Mouse (Mus musculus) heart, embryonic 16.5 days (tissue): ENCODE measurements around the gene Agap1. TPM values are rescaled to one million over a fixed set of nuclear protein-coding genes. Genes with fewer than 3 reads are reported as not detected.

Experiments
- ATAC-seq: fragments of 200-750 bp; cut with Nextera tagmentation; replicated peaks from 2 replicates; pipeline ENCODE4 v1.8.0; 2017; ENCODE audit warnings: moderate number of reproducible peaks; ENCODE audit not compliant: insufficient read depth, low FRiP score; ENCODE audit errors: extremely low read depth
- H3K27ac ChIP-seq: fragments of 300-500 bp; sonication (generic); 2 replicates; pipeline ENCODE4 v1.5.1; 2014; ENCODE audit warnings: mild to moderate bottlenecking, low read length, control low read depth, moderate library complexity
- H3K27me3 ChIP-seq: fragments of 300-500 bp; sonication (generic); 2 replicates; pipeline ENCODE4 v1.6.1; 2014; ENCODE audit warnings: low read length, mixed read lengths; ENCODE audit not compliant: control insufficient read depth, insufficient read depth
- H3K36me3 ChIP-seq: fragments of 300-500 bp; sonication (generic); 2 replicates; pipeline ENCODE4 v1.6.1; 2014; ENCODE audit not compliant: control insufficient read depth, insufficient read depth
- H3K4me1 ChIP-seq: fragments of 300-500 bp; sonication (generic); 2 replicates; pipeline ENCODE4 v1.6.1; 2014; ENCODE audit warnings: low read length, mixed read lengths; ENCODE audit not compliant: control insufficient read depth, insufficient read depth
- H3K4me2 ChIP-seq: fragments of 300-500 bp; sonication (generic); 2 replicates; pipeline ENCODE4 v1.6.1; 2014; ENCODE audit warnings: low read depth, mild to moderate bottlenecking, control low read depth, low read length
- H3K4me3 ChIP-seq: fragments of 300-500 bp; sonication (generic); 2 replicates; pipeline ENCODE4 v1.5.1; 2014; ENCODE audit warnings: mild to moderate bottlenecking, control low read depth, low read length
- H3K9ac ChIP-seq: fragments of 300-500 bp; sonication (generic); 2 replicates; pipeline ENCODE4 v1.6.1; 2014; ENCODE audit warnings: low read length, control low read depth
- H3K9me3 ChIP-seq: fragments of 300-500 bp; sonication (generic); replicated peaks from 2 replicates; pipeline ENCODE4 v1.6.1; 2016; ENCODE audit warnings: low read length; ENCODE audit not compliant: control insufficient read depth
- WGBS: fragments of 180-500 bp; shearing (Covaris S2); extraction: QIAGEN DNeasy Blood & Tissue Kit; methylation state at CpG from one replicate; pipeline ENCODE4 v1.1.7; 2014; 5-methylcytosine and 5-hydroxymethylcytosine counted together
- polyA plus RNA-seq: library from polyadenylated mRNA; unstranded; fragments of >200 nt; fragmentation: Nextera tagmentation; extraction: Ambion mirVana; gene quantifications from 2 replicates; pipeline ENCODE4 v1.2.1, GENCODE M21; 2015

Gene Agap1
- polyA plus RNA-seq, 1 experiment from 2014 or later, result 6.2 TPM

DNA sequence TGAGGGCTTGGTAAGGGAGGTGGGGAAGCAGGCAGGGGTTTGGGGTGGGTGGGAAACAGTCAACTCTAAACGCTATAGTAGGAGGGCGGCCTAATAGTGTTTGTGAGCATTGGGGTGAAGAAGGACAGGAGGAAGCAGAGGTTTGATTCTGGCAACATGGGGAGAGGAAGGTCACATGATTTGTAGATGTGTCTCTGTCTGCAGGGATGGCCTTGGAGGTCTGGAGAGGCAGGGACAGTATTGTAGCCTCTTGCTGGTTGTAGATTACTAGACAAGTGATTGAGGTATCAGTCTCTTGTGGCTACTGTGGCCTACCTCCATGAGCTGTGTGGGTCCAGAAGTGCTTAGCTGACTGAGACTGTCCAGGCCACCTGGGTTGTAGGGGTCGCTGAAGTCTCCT, 13.5 kb downstream of the Agap1 start:
- Histone ChIP-seq H3K36me3 (no peaks in the 10 kb centered on the region), H3K9me3 (no peaks in the 10 kb centered on the region), H3K4me3 (no peak overlapping the region), H3K4me2 (no peak overlapping the region), H3K27me3 (no peaks in the 10 kb centered on the region), H3K9ac (no peak overlapping the region), H3K27ac (no peak overlapping the region; the same call in 1 of the 2 replicates), H3K4me1 (peaks cover 45% of the 10 kb centered on the region)
- 60% methylated on average over 3 of the region's 3 CpGs for WGBS
- no peak for ATAC-seq

DNA sequence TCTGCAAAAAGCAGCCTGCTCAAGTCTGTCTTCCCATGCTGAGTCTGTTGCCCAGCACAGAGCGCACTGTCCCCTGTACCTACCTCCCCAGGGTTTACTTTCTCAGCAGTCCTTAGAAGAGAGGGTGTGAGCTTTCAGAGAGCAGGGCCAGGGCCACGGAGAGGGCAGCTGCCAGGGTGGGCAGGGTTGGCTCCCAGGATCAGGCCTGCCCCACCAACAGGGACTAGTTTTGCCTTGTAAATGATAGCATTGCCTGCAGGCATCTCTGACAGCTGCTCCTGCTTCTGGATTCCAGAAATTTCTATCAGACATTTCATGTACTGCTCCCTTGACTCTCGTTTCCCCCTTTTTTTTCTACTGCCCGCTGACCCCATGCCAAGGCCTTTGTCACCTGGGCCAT, 16.8 kb downstream of the Agap1 start:
- no peak overlapping the region for H3K4me3 ChIP-seq
- H3K27ac ChIP-seq, result no peak overlapping the region
- 66% methylated on average over 4 of the region's 4 CpGs for WGBS
- H3K36me3 ChIP-seq, result no peaks in the 10 kb centered on the region
- no peaks in the 10 kb centered on the region for H3K27me3 ChIP-seq
- no peaks in the 10 kb centered on the region for H3K9me3 ChIP-seq
- H3K4me1 ChIP-seq, result peaks cover 29% of the 10 kb centered on the region
- H3K9ac ChIP-seq, result no peak overlapping the region
- H3K4me2 ChIP-seq, result no peak overlapping the region
- no peak for ATAC-seq

DNA sequence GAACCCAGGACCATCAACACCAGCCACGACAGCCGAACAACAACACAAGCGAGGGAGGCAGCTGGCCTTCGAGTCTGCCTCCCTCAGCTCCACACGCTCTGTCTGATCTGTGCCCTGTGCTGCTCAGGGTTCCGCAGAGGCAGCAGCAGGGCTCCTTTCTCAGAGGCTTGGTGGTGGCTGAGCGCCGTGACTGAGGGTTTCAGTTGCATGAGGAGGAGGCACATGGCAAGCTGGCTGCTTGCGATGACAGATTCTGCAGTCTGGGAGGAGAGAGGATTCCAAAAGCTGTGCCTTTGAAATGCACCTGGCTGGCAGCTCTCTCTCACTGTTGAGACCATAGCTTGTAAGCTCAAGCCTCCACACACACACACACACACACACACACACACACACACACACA, 17.3 kb downstream of the Agap1 start:
- no peak overlapping the region for H3K27ac ChIP-seq
- H3K4me1 ChIP-seq, result peaks cover 31% of the 10 kb centered on the region
- no peaks in the 10 kb centered on the region for H3K27me3 ChIP-seq
- no peak for ATAC-seq
- no peaks in the 10 kb centered on the region for H3K9me3 ChIP-seq
- H3K4me3 ChIP-seq, result no peak overlapping the region
- H3K9ac ChIP-seq, result no peak overlapping the region
- WGBS, result 71% methylated on average over 9 of the region's 9 CpGs
- no peaks in the 10 kb centered on the region for H3K36me3 ChIP-seq
- no peak overlapping the region for H3K4me2 ChIP-seq

DNA sequence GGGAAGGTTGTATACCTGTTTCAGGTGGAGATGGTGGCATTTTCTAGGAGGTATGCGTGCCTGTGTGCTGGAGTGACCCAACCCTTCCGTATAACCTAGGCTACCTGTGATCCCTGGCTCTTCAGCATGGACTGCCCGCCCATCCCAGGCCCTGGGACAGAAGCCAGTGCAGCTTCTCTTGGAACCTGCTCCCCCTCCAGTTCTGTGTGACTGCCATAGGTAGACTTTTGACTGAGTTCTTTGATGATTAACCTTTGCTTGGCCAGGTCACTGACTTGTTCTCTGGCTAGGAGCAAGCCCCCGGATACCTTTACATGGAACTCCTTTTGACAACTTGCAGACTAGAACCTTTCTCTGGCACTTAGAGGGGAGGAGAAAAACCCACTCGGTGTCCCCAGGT, 19.3 kb downstream of the Agap1 start:
- 76% methylated on average over 5 of the region's 5 CpGs for WGBS
- H3K36me3 ChIP-seq, result no peaks in the 10 kb centered on the region
- peaks cover 21% of the 10 kb centered on the region for H3K4me1 ChIP-seq
- no peak overlapping the region for H3K4me3 ChIP-seq
- H3K4me2 ChIP-seq, result no peak overlapping the region
- H3K27ac ChIP-seq, result no peak overlapping the region
- no peak overlapping the region for H3K9ac ChIP-seq
- H3K27me3 ChIP-seq, result no peaks in the 10 kb centered on the region
- no peaks in the 10 kb centered on the region for H3K9me3 ChIP-seq
- ATAC-seq, result no peak

DNA sequence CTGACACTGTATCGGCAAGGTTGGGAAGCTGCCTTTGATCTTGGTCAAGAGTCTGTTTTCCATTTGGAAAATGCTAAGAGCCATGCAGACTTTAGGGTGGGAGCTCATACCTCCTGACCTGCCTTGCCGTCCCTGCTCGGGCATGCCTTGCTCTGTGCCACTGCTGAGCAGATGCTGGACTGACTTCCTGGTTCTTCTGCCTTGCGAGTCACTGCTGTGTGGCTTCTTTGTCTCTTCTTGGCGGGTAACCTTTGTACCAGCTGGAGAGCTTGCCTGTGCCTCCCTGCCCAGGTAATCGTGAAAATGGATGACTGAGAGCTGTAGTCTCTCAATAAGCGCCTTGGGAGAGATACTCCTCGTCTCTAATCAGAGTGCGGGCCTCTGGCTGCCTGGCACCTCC, 20.2 kb downstream of the Agap1 start:
- no peak for ATAC-seq
- no peak overlapping the region for H3K9ac ChIP-seq
- H3K4me3 ChIP-seq, result no peak overlapping the region
- no peak overlapping the region for H3K27ac ChIP-seq
- H3K4me1 ChIP-seq, result peaks cover 26% of the 10 kb centered on the region
- no peak overlapping the region for H3K4me2 ChIP-seq
- WGBS, result 67% methylated on average over 9 of the region's 9 CpGs
- H3K27me3 ChIP-seq, result no peaks in the 10 kb centered on the region
- no peaks in the 10 kb centered on the region for H3K36me3 ChIP-seq
- no peaks in the 10 kb centered on the region for H3K9me3 ChIP-seq

DNA sequence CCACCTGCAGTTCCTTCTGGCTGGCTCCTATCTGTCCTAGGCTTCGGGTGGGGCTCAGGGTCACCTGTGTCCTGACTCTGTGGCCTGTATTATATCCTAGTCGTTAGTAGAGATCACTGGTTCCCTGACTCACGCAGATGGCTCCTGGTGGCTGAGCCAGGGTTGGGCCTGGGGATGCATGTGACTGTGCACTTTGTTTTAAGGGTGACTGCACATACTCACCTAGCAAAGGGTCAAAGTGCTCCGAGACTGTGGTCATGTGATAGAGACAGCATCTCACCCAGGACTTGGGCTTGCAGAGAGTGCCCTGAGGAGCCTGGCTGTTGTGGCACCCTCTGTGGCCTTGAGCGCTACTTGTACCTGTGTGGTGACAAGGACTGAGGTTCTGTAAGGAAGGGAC, 22.4 kb downstream of the Agap1 start:
- Histone ChIP-seq H3K4me3 (no peak overlapping the region), H3K9me3 (no peaks in the 10 kb centered on the region), H3K4me1 (peaks cover 18% of the 10 kb centered on the region), H3K27me3 (no peaks in the 10 kb centered on the region), H3K9ac (no peak overlapping the region), H3K36me3 (no peaks in the 10 kb centered on the region), H3K4me2 (no peak overlapping the region), H3K27ac (no peak overlapping the region)
- 83% methylated on average over 5 of the region's 5 CpGs for WGBS
- ATAC-seq, result no peak

DNA sequence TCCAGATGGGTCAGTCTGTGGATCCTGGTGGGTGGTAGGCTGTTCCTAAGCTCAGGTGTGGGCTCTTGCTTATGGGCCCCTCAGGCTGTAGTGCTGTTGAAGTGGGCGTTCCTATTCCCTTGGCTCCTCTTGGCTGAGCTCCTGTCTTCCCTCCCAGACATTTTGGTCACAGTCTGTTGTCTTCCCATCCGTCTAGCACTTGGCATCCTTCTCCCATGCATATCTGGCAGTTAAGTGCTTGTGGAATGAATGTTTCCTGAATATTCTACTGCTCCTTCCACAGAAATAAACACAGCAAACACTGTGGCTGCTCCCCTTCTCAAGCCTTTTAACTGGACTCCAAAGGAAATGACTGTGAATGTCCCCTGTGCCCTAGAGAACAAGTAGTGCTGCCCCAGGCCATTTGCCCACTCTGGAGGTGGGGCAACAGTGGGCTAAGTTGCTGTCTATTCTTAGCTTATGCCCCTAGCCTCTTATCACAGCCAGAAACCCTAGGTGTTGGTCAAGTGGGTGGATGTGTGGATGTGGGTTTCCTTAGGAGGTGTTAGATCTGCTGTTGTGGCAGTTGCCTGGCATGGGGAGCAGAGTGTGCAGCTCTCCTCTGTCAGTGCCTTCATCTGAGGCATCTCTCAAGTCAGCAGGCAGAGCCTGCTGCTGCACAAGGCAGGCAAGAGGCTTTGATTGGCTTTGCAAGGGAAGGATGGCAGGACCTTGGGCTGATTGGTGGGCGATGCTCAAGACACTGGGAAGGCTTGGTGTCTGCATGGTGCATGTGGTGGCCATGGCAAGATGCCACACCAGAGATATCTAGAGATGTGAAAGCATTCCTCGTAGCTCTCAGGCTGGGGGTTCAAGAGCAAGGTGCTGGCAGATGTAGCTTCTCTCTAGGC, 24.2 kb downstream of the Agap1 start:
- Histone ChIP-seq H3K4me2 (no peak overlapping the region), H3K4me1 (peaks cover 21% of the 10 kb centered on the region), H3K4me3 (no peak overlapping the region), H3K27me3 (no peaks in the 10 kb centered on the region), H3K9ac (no peak overlapping the region), H3K27ac (no peak overlapping the region), H3K36me3 (no peaks in the 10 kb centered on the region), H3K9me3 (no peaks in the 10 kb centered on the region)
- WGBS, result 60% methylated on average over 4 of the region's 4 CpGs
- ATAC-seq, result peak; percentile 12; the same call in 1 of the 2 replicates

DNA sequence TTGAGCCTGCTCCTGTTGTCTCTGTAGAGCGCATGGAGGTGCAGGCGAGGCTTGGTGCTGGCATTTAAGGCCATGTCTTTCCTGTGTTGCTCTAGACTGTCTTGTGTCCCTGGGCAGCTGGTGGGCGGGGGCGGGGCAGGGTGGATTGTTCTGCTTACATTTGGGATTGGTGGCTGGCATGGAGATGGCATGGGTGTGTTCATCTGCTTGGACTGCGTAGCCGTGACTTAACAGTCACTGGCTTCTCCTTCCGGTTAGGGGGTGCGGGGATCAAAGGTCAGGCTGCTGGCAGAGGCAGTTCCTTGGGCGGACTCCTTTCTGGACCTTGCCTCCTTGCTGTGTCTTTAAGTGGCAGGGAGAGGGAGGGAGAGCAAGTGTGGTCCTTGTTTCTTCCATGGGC, 26.5 kb downstream of the Agap1 start:
- Histone ChIP-seq H3K36me3 (no peaks in the 10 kb centered on the region), H3K9ac (no peak overlapping the region), H3K27ac (no peak overlapping the region), H3K9me3 (no peaks in the 10 kb centered on the region), H3K4me3 (no peak overlapping the region), H3K4me2 (no peak overlapping the region), H3K27me3 (no peaks in the 10 kb centered on the region), H3K4me1 (peaks cover 21% of the 10 kb centered on the region)
- 86% methylated on average over 9 of the region's 9 CpGs for WGBS
- ATAC-seq, result no peak

DNA sequence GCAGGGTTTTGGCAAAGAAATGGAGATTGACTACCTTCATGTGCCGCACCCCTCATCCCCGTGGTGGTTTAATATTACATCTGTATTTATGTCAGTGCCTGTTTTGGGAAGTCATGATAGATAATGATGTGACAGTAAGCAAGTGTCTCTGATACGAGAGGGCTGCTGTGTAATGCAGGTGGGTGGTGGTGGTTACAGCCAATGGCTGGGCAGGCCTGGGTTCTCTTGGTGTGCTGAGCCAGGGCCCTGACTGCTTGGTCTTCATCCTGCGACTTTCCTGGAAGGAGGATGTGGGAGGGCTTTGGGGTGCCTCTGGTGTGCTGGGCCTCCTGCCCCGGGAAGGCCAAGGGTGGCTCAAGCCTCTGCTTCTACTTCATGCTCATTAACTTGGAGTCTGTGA, 28.2 kb downstream of the Agap1 start:
- H3K4me1 ChIP-seq, result peaks cover 17% of the 10 kb centered on the region
- no peak for ATAC-seq

More for the DNA sequence above, 28.2 kb downstream of the Agap1 start:
- H3K27ac ChIP-seq, result no peak overlapping the region
- no peak overlapping the region for H3K4me2 ChIP-seq
- H3K36me3 ChIP-seq, result no peaks in the 10 kb centered on the region
- no peaks in the 10 kb centered on the region for H3K27me3 ChIP-seq
- no peaks in the 10 kb centered on the region for H3K9me3 ChIP-seq
- 62% methylated on average over 5 of the region's 5 CpGs for WGBS
- no peak overlapping the region for H3K4me3 ChIP-seq
- H3K9ac ChIP-seq, result no peak overlapping the region
